Mouse (Mus musculus) limb, embryonic 15.5 days (tissue): ENCODE data around the gene Wee2. TPM values are rescaled to one million over a fixed set of nuclear protein-coding genes. Genes with fewer than 3 reads are reported as not detected.

Experiments
- ATAC-seq: fragments of 200-750 bp; cut with Nextera tagmentation; 2 replicates; pipeline ENCODE4 v1.8.0; 2017; ENCODE audit warnings: low read depth, moderate TSS enrichment; ENCODE audit not compliant: insufficient number of reproducible peaks, low FRiP score, low TSS enrichment
- H3K27ac ChIP-seq: fragments of 300-500 bp; sonication (generic); 2 replicates; pipeline ENCODE4 v1.5.1; 2015; ENCODE audit warnings: moderate library complexity, mild to moderate bottlenecking, inconsistent platforms
- H3K27me3 ChIP-seq: fragments of 300-500 bp; sonication (generic); 2 replicates; pipeline ENCODE4 v1.6.1; 2015; ENCODE audit warnings: inconsistent platforms
- H3K36me3 ChIP-seq: fragments of 300-500 bp; sonication (generic); 2 replicates; pipeline ENCODE4 v1.6.1; 2015; ENCODE audit warnings: inconsistent platforms
- H3K4me1 ChIP-seq: fragments of 300-500 bp; sonication (generic); 2 replicates; pipeline ENCODE4 v1.6.1; 2015; ENCODE audit warnings: inconsistent platforms
- H3K4me2 ChIP-seq: fragments of 300-500 bp; sonication (generic); 2 replicates; pipeline ENCODE4 v1.6.1; 2015; ENCODE audit warnings: mild to moderate bottlenecking, inconsistent platforms
- H3K4me3 ChIP-seq: fragments of 300-500 bp; sonication (generic); 2 replicates; pipeline ENCODE4 v1.5.1; 2015; ENCODE audit warnings: mild to moderate bottlenecking, inconsistent platforms
- H3K9ac ChIP-seq: fragments of 300-500 bp; sonication (generic); 2 replicates; pipeline ENCODE4 v1.6.1; 2015; ENCODE audit warnings: inconsistent platforms
- H3K9me3 ChIP-seq: fragments of 300-500 bp; sonication (generic); 2 replicates; pipeline ENCODE4 v1.6.1; 2016; ENCODE audit warnings: inconsistent platforms
- WGBS: fragments of 180-500 bp; shearing (Covaris S2); methylation state at CpG from one replicate; pipeline ENCODE4 v1.1.7; 2015; 5-methylcytosine and 5-hydroxymethylcytosine counted together
- polyA plus RNA-seq: library from polyadenylated mRNA; unstranded; fragments of >200 nt; fragmentation: Nextera tagmentation; extraction: Ambion mirVana; gene quantifications from 2 replicates; pipeline ENCODE4 v1.2.1, GENCODE M21; 2015

Gene Wee2
- polyA plus RNA-seq, 1 experiment from 2014 or later: not detected

DNA sequence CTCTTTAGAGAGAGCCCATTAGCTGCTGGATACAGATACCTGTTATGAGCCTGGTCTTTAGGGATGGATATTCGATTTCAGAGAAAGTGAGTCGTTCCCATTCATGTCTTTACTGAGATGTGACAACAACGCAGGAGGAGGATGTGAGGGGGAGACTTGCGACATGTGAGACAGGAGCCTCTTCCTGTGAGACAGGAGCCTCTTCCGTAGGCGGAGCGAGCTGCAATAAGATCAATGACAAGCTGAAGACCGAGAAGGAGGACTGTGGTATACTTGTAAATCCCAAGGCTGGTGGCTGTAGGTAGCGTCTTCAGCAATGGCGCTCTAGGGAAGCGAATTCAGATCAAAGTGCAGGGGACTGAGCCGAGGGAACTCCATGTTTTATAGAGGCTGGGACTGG lies 843 bp downstream of the Wee2 start:
- Histone ChIP-seq H3K4me1 (peaks cover 6% of the 10 kb centered on the region), H3K4me2 (no peak overlapping the region), H3K9me3 (no peaks in the 10 kb centered on the region), H3K4me3 (no peak overlapping the region), H3K27me3 (peaks cover 28% of the 10 kb centered on the region), H3K27ac (no peak overlapping the region), H3K36me3 (no peaks in the 10 kb centered on the region), H3K9ac (no peak overlapping the region)
- ATAC-seq: no peak
- WGBS: 37% methylated on average over 12 of the region's 12 CpGs

- no peaks in the 10 kb centered on the region for H3K9me3 ChIP-seq
- H3K4me2 ChIP-seq: no peak overlapping the region
- no peak for ATAC-seq
- no peak overlapping the region for H3K27ac ChIP-seq
- H3K4me1 ChIP-seq: no peaks in the 10 kb centered on the region
- no peak overlapping the region for H3K9ac ChIP-seq
- WGBS: 58% methylated on average over 3 of the region's 3 CpGs
- no peak overlapping the region for H3K4me3 ChIP-seq
- no peaks in the 10 kb centered on the region for H3K36me3 ChIP-seq
- H3K27me3 ChIP-seq: peaks cover 28% of the 10 kb centered on the region
These were observed 2.4 kb downstream of the Wee2 start for GRCm38 (mm10) chr6:40441276-40441675.

GRCm38 (mm10) chr6:40441755-40442154 lies 2.9 kb downstream of the Wee2 start:
- H3K27ac ChIP-seq: no peak overlapping the region

GRCm38 (mm10) chr6:40443281-40443928 lies 4.5 kb downstream of the Wee2 start:
- Histone ChIP-seq H3K4me3 (no peak overlapping the region), H3K27me3 (peaks cover 24% of the 10 kb centered on the region), H3K9ac (no peak overlapping the region), H3K36me3 (no peaks in the 10 kb centered on the region), H3K27ac (no peak overlapping the region), H3K4me1 (no peaks in the 10 kb centered on the region), H3K4me2 (no peak overlapping the region), H3K9me3 (no peaks in the 10 kb centered on the region)
- no peak for ATAC-seq
- 18% methylated on average over 10 of the region's 10 CpGs for WGBS

More at GRCm38 (mm10) chr6:40441755-40442154, 2.9 kb downstream of the Wee2 start:
- H3K36me3 ChIP-seq: no peaks in the 10 kb centered on the region
- no peak overlapping the region for H3K9ac ChIP-seq
- no peak for ATAC-seq
- H3K4me1 ChIP-seq: no peaks in the 10 kb centered on the region
- WGBS: 23% methylated on average over 3 of the region's 3 CpGs
- H3K4me3 ChIP-seq: no peak overlapping the region
- H3K27me3 ChIP-seq: peaks cover 28% of the 10 kb centered on the region
- H3K4me2 ChIP-seq: no peak overlapping the region
- H3K9me3 ChIP-seq: no peaks in the 10 kb centered on the region

DNA sequence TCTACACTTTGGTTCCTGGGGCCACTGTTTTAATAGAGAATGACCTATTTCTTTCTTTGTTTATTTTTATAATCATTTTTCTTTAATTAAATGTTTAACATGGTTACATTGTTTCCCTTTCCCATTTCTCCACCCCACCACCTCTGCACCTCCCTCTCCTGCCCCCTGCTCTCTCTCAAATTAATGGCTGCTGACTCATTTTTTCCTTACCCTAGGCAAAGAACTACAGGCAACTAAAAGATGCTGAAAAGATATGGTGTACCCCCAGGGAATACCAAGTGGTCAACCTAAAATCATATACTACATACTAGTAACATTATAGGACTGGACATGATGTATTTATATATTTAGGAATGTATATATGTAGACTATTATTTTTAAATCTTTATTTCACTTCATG lies 9.7 kb downstream of the Wee2 start:
- H3K27me3 ChIP-seq: no peaks in the 10 kb centered on the region
- no peak for ATAC-seq

DNA sequence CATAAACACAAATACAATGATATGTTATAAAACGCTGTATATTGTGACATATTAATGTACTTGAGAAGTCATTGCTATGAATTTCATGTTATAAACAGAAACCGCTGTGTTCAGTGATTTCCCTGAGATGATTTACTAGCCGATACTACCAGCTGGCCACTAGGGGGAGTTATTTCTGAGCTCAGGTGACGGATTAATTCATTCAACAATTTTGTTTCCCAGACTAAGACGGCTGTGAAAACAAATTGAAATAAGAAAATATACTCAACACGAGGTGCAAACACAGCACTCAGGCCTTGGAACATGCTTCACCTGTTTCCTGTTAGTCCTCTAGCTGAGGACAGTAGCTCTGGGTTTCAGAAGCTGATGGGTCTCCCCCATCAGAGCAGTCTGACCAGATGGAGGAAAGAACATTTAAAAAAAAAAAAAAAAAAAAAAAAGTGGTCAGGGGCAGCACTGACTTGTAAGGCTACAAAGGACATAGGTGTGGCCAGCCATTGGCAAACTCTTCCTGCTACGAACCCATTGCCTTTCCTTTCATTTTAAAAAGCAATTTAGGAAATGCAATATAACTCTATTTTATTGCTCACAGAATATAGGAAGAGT lies 15.7 kb downstream of the Wee2 start:
- no peaks in the 10 kb centered on the region for H3K4me1 ChIP-seq
- no peak for ATAC-seq
- no peaks in the 10 kb centered on the region for H3K27me3 ChIP-seq
- no peak overlapping the region for H3K4me3 ChIP-seq
- no peak overlapping the region for H3K4me2 ChIP-seq
- H3K9me3 ChIP-seq: no peaks in the 10 kb centered on the region
- no peak overlapping the region for H3K27ac ChIP-seq
- WGBS: 25% methylated on average over 7 of the region's 7 CpGs
- no peaks in the 10 kb centered on the region for H3K36me3 ChIP-seq
- H3K9ac ChIP-seq: no peak overlapping the region

More for the DNA sequence above, 9.7 kb downstream of the Wee2 start:
- no peaks in the 10 kb centered on the region for H3K9me3 ChIP-seq
- H3K27ac ChIP-seq: no peak overlapping the region
- H3K9ac ChIP-seq: no peak overlapping the region
- no peaks in the 10 kb centered on the region for H3K36me3 ChIP-seq
- H3K4me2 ChIP-seq: no peak overlapping the region
- H3K4me3 ChIP-seq: no peak overlapping the region
- H3K4me1 ChIP-seq: no peaks in the 10 kb centered on the region

GRCm38 (mm10) chr6:40465710-40466109 lies 26.8 kb downstream of the Wee2 start:
- H3K27me3 ChIP-seq: no peaks in the 10 kb centered on the region
- H3K4me1 ChIP-seq: no peaks in the 10 kb centered on the region
- H3K4me2 ChIP-seq: no peak overlapping the region
- H3K27ac ChIP-seq: no peak overlapping the region
- WGBS: 52% methylated on average over 6 of the region's 6 CpGs
- no peaks in the 10 kb centered on the region for H3K9me3 ChIP-seq
- H3K4me3 ChIP-seq: no peak overlapping the region
- no peak for ATAC-seq
- no peak overlapping the region for H3K9ac ChIP-seq
- no peaks in the 10 kb centered on the region for H3K36me3 ChIP-seq

- Histone ChIP-seq H3K36me3 (peaks cover 27% of the 10 kb centered on the region), H3K4me3 (peak within 1 kb of the TSS; percentile 82), H3K9me3 (no peaks in the 10 kb centered on the region), H3K4me1 (peaks cover 8% of the 10 kb centered on the region), H3K9ac (peak within 1 kb of the TSS; percentile 84), H3K4me2 (peak within 1 kb of the TSS; percentile 60), H3K27me3 (no peaks in the 10 kb centered on the region), H3K27ac (peak within 1 kb of the TSS; percentile 98)
- ATAC-seq: peak; percentile 91
- under 1% methylated on average over 54 of the region's 54 CpGs for WGBS
These were observed 32.2 kb downstream of the Wee2 start, which contains the start of gene Ssbp1 for GRCm38 (mm10) chr6:40470916-40471719. TSS of gene Ssbp1 (plus strand) at chr6:40471352.

DNA sequence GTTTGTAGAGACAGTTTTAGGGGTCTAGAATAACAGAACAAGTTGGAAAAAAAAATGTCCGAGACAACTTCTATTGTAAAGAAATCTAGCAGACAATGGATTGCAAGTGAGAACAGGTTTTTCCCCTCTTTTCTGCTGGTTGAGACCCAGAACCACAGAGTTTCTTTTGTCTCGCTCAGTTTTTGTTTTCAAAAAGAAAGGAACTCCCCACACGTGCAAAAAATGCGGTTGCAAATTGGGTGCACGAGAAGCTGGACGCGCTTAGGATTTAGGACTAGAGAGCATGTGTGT lies 32.8 kb downstream of the Wee2 start:
- Histone ChIP-seq H3K4me1 (peaks cover 8% of the 10 kb centered on the region), H3K36me3 (peaks cover 31% of the 10 kb centered on the region), H3K9me3 (no peaks in the 10 kb centered on the region), H3K4me3 (peak overlapping the region; percentile 82), H3K4me2 (peak overlapping the region; percentile 60), H3K9ac (peak overlapping the region; percentile 84), H3K27ac (peak overlapping the region; percentile 98), H3K27me3 (no peaks in the 10 kb centered on the region)
- 0% methylated on average over 7 of the region's 7 CpGs for WGBS
- no peak for ATAC-seq

DNA sequence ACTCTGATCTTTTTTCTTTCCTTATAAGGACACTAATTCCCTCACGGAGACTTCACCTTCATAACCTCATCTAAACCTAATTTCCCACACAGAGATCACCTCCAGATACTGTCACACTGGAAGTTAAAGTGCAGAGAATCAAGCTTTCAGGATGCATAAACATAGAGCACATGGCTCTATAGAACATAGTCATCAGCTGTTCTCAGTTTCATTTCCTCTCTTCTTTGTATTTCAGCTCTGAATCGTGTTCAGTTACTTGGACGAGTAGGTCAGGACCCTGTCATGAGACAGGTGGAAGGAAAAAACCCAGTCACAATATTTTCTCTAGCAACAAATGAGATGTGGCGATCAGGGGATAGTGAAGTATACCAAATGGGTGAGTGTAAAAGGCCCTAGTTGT lies 37.2 kb downstream of the Wee2 start:
- Histone ChIP-seq H3K27me3 (no peaks in the 10 kb centered on the region), H3K4me2 (no peak overlapping the region), H3K4me3 (no peak overlapping the region), H3K4me1 (peaks cover 8% of the 10 kb centered on the region), H3K27ac (no peak overlapping the region), H3K36me3 (peaks cover 53% of the 10 kb centered on the region), H3K9ac (no peak overlapping the region), H3K9me3 (no peaks in the 10 kb centered on the region)
- 92% methylated on average over 4 of the region's 4 CpGs for WGBS
- no peak for ATAC-seq

- H3K9ac ChIP-seq: no peak overlapping the region
- no peaks in the 10 kb centered on the region for H3K4me1 ChIP-seq
- peaks cover 64% of the 10 kb centered on the region for H3K36me3 ChIP-seq
- no peak overlapping the region for H3K4me2 ChIP-seq
- H3K27ac ChIP-seq: no peak overlapping the region
- H3K27me3 ChIP-seq: no peaks in the 10 kb centered on the region
- ATAC-seq: no peak
- H3K4me3 ChIP-seq: no peak overlapping the region
- H3K9me3 ChIP-seq: no peaks in the 10 kb centered on the region
- WGBS: 79% methylated on average over 1 of the region's 1 CpGs
These were observed 40.8 kb downstream of the Wee2 start for GRCm38 (mm10) chr6:40479705-40480104.

DNA sequence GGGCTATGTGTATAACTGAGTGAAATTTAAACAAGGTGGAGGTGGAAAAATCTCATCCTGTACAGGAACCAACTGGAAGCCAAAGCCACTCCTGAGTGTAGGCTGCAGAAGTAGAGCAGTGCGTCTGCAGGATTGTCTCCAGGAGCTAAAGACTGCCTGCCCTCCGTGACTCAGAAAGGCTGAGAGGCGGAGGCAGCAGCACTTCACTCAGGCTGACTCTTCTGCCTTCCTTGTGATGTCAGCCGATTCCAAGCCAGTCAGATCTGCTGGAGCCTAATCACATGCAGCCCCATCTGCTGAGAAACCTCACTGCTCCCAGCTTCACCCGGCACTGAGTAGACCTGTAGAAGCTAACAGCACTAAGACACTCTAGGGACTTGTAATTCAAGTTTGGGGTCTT lies 43.4 kb downstream of the Wee2 start:
- Histone ChIP-seq H3K4me3 (no peak overlapping the region), H3K27me3 (no peaks in the 10 kb centered on the region), H3K36me3 (peaks cover 43% of the 10 kb centered on the region), H3K27ac (no peak overlapping the region), H3K9me3 (no peaks in the 10 kb centered on the region), H3K4me1 (no peaks in the 10 kb centered on the region), H3K4me2 (no peak overlapping the region), H3K9ac (no peak overlapping the region)
- ATAC-seq: no peak
- WGBS: 81% methylated on average over 5 of the region's 5 CpGs
